ENCODE assay signal across 8 mouse cellular contexts in the genomic region with DNA sequence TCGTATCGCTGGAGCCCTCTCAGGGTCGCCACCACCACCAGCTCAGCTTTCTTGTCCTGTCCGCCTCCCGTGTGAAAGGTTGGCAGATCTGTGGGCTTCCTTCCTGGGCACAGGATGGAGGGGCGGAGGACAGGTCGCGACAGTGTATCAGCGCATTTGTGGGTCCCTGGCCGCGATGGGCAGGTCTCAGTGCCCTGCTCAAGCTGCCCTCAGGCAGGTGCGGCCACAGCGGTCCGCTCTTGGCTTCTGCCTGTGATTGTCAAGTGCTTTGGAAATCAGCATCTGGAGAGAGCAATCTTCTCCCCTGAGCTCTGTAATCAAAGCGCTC.
A peak's percentile ranks its signal among the peaks of the same experiment; 100 is the strongest.
DNase-seq lines count a peak whose midpoint lies in the region; ATAC-seq and TF ChIP-seq lines count a peak whose summit lies in the region.
"Had no signal": no experiment of that assay in that cellular context is flagged by ENCODE, and none has a peak within 500 bp of the region (broad histone marks: within the 10 kb centered on the region; RNA-seq: fewer than 3 reads in every experiment).

No protein-coding gene starts in this region.

- peaks cover 7% of the 10 kb centered on the region; the same call in 1 of the 2 replicates for H3K27me3 ChIP-seq in neural tube, embryonic 11.5 days (ENCODE audit: control insufficient read depth, insufficient read depth, low read length)
- peaks cover 35% of the 10 kb centered on the region for H3K27me3 ChIP-seq in embryonic facial prominence, embryonic 14.5 days (replicated peaks; ENCODE audit: control insufficient read depth, insufficient read depth, low read length)
- H3K27me3 ChIP-seq in intestine, embryonic 15.5 days (replicated peaks), result peaks cover 24% of the 10 kb centered on the region
- peaks cover 4% of the 10 kb centered on the region for H3K27me3 ChIP-seq in stomach, embryonic 16.5 days (ENCODE audit: control insufficient read depth, insufficient read depth, low read length)
- no peaks in the 10 kb centered on the region for H3K27me3 ChIP-seq in thymus, adult 2 months (ENCODE audit: control insufficient read depth, insufficient read depth, low read length)

- TF ChIP-seq POLR2A in thymus, adult 2 months (IDR thresholded peaks at IDR 0.05; ENCODE audit: control insufficient read depth, extremely low read depth, insufficient read depth, low read length, poor library complexity), result no peak

- peak overlapping the region; percentile 52 for H3K9ac ChIP-seq in neural tube, embryonic 11.5 days (ENCODE audit: low read length)
- H3K9ac ChIP-seq in embryonic facial prominence, embryonic 14.5 days (ENCODE audit: low read depth, low read length), result no peak overlapping the region
- no peak overlapping the region for H3K9ac ChIP-seq in intestine, embryonic 15.5 days
- H3K9ac ChIP-seq in stomach, embryonic 16.5 days (ENCODE audit: low read length), result no peak overlapping the region

- peak; percentile 60 for ATAC-seq in neural tube, embryonic 11.5 days (ENCODE audit: insufficient read depth, low FRiP score, low TSS enrichment)
- ATAC-seq in embryonic facial prominence, embryonic 14.5 days (ENCODE audit: low read depth), result 0 out of 2 replicates have a peak, but pooled peaks have one; percentile 4
- peak; percentile 23 for ATAC-seq in intestine, embryonic 15.5 days
- no peak for ATAC-seq in stomach, embryonic 16.5 days (ENCODE audit: insufficient read depth, low FRiP score)

- peak overlapping the region; percentile 79 for H3K4me2 ChIP-seq in neural tube, embryonic 11.5 days (ENCODE audit: low read depth)
- peak overlapping the region; percentile 54; the same call in 1 of the 2 replicates for H3K4me2 ChIP-seq in embryonic facial prominence, embryonic 14.5 days (ENCODE audit: low read depth, low read length)
- H3K4me2 ChIP-seq in intestine, embryonic 15.5 days (replicated peaks), result peak overlapping the region; percentile 59
- H3K4me2 ChIP-seq in stomach, embryonic 16.5 days (ENCODE audit: low read depth, low read length), result peak overlapping the region; percentile 50

- no peak overlapping the region for H3K27ac ChIP-seq in neural tube, embryonic 11.5 days (ENCODE audit: low read depth, low read length)
- H3K27ac ChIP-seq in embryonic facial prominence, embryonic 14.5 days (replicated peaks; ENCODE audit: low read depth, low read length), result no peak overlapping the region
- H3K27ac ChIP-seq in intestine, embryonic 15.5 days, result no peak overlapping the region
- H3K27ac ChIP-seq in stomach, embryonic 16.5 days (ENCODE audit: low read length), result no peak overlapping the region
- H3K27ac ChIP-seq in thymus, adult 2 months (ENCODE audit: control insufficient read depth, insufficient read depth, low read length), result no peak overlapping the region

- no peak for TF ChIP-seq CTCF in thymus, adult 2 months (IDR thresholded peaks at IDR 0.05; ENCODE audit: borderline replicate concordance, control insufficient read depth, extremely low read depth, insufficient read depth, low read length, poor library complexity)

- H3K4me3 ChIP-seq in neural tube, embryonic 11.5 days (ENCODE audit: low read depth, low read length), result peak overlapping the region; percentile 40
- H3K4me3 ChIP-seq in embryonic facial prominence, embryonic 14.5 days (ENCODE audit: low read depth, low read length), result peak overlapping the region; percentile 31; the same call in 1 of the 2 replicates
- peak overlapping the region; percentile 24 for H3K4me3 ChIP-seq in intestine, embryonic 15.5 days (replicated peaks)
- peak overlapping the region; percentile 31; the same call in 1 of the 2 replicates for H3K4me3 ChIP-seq in stomach, embryonic 16.5 days (replicated peaks; ENCODE audit: low read length)
- H3K4me3 ChIP-seq in thymus, adult 2 months (ENCODE audit: control insufficient read depth, insufficient read depth, low read length), result no peak overlapping the region
- H3K4me3 ChIP-seq: myocyte had no signal

- DNase-seq in neural tube, embryonic 11.5 days (ENCODE audit: low spot score), result no peak
- no peak for DNase-seq in neural tube, embryonic 10.5 days (ENCODE audit: extremely low spot score, low spot score)
- DNase-seq in embryonic facial prominence, embryonic 14.5 days (ENCODE audit: low spot score), result no peak
- DNase-seq in thymus, adult 2 months, result no peak
- no peak for DNase-seq in c-Kit-positive CD71-positive TER-119-positive erythroid progenitor cells, embryonic 14.5 days (ENCODE audit: low spot score)

- H3K4me1 ChIP-seq in neural tube, embryonic 11.5 days (ENCODE audit: control insufficient read depth, insufficient read depth, low read length), result no peaks in the 10 kb centered on the region
- H3K4me1 ChIP-seq in embryonic facial prominence, embryonic 14.5 days (ENCODE audit: control insufficient read depth, insufficient read depth, low read length), result no peaks in the 10 kb centered on the region
- H3K4me1 ChIP-seq in intestine, embryonic 15.5 days (replicated peaks), result peaks cover 4% of the 10 kb centered on the region; the same call in 1 of the 2 replicates
- no peaks in the 10 kb centered on the region for H3K4me1 ChIP-seq in stomach, embryonic 16.5 days (ENCODE audit: control insufficient read depth, insufficient read depth, low read length)
- no peaks in the 10 kb centered on the region for H3K4me1 ChIP-seq in thymus, adult 2 months (replicated peaks; ENCODE audit: control insufficient read depth, insufficient read depth, low read length)

- no peaks in the 10 kb centered on the region for H3K9me3 ChIP-seq in neural tube, embryonic 11.5 days (ENCODE audit: control insufficient read depth, low read length)
- H3K9me3 ChIP-seq in embryonic facial prominence, embryonic 14.5 days (ENCODE audit: control insufficient read depth, low read length), result no peaks in the 10 kb centered on the region
- no peaks in the 10 kb centered on the region for H3K9me3 ChIP-seq in intestine, embryonic 15.5 days
- H3K9me3 ChIP-seq in stomach, embryonic 16.5 days (replicated peaks; ENCODE audit: control insufficient read depth, low read length), result no peaks in the 10 kb centered on the region

- 6% methylated on average over 15 of the region's 15 CpGs for WGBS in neural tube, embryonic 11.5 days
- WGBS in embryonic facial prominence, embryonic 14.5 days, result 3% methylated on average over 15 of the region's 15 CpGs
- 4% methylated on average over 15 of the region's 15 CpGs for WGBS in intestine, embryonic 15.5 days
- 7% methylated on average over 15 of the region's 15 CpGs for WGBS in stomach, embryonic 16.5 days
- WGBS in thymus, adult 2 months, result 18% methylated on average over 15 of the region's 15 CpGs

- H3K36me3 ChIP-seq in neural tube, embryonic 11.5 days (ENCODE audit: control insufficient read depth, insufficient read depth, low read length), result no peaks in the 10 kb centered on the region
- no peaks in the 10 kb centered on the region for H3K36me3 ChIP-seq in embryonic facial prominence, embryonic 14.5 days (ENCODE audit: control insufficient read depth, insufficient read depth, low read length)
- H3K36me3 ChIP-seq in intestine, embryonic 15.5 days, result no peaks in the 10 kb centered on the region
- H3K36me3 ChIP-seq in stomach, embryonic 16.5 days (ENCODE audit: control insufficient read depth, insufficient read depth, low read length), result no peaks in the 10 kb centered on the region
- no peaks in the 10 kb centered on the region for H3K36me3 ChIP-seq in thymus, adult 2 months (ENCODE audit: control insufficient read depth, insufficient read depth, low read length)
